Mouse (Mus musculus) frontal cortex, postnatal 25 days (tissue): Measurements from ENCODE around the gene Chad.

Experiments used
- DNase-seq, 2 experiments: peaks; one replicate each; pipeline ENCODE4 v3.0.0; 2022; ENCODE audit warnings: low spot score in 2 of 2

Gene Chad

GRCm38 (mm10) chr11:94564437-94565150, at the start of gene Chad:
Gene Chad, plus strand, starts transcription at chr11:94565047.
- no peak for DNase-seq

GRCm38 (mm10) chr11:94521219-94521843, 43.5 kb upstream of the Chad start, which contains the start of gene Mycbpap:
Gene Mycbpap, minus strand, starts transcription at chr11:94521742.
- DNase-seq = peak; percentile 45 to 48

GRCm38 (mm10) chr11:94526171-94526879, 38.5 kb upstream of the Chad start:
- DNase-seq = no peak

- DNase-seq = no peak
Measured at GRCm38 (mm10) chr11:94528879-94529278, 36.0 kb upstream of the Chad start.

- no peak for DNase-seq
Measured at GRCm38 (mm10) chr11:94533171-94533570, 31.7 kb upstream of the Chad start.

GRCm38 (mm10) chr11:94538733-94539292, 26.0 kb upstream of the Chad start:
- no peak for DNase-seq

- DNase-seq = no peak
Measured at GRCm38 (mm10) chr11:94539761-94540160, 25.1 kb upstream of the Chad start.

- DNase-seq = no peak
Measured at GRCm38 (mm10) chr11:94542400-94542799, 22.4 kb upstream of the Chad start.

GRCm38 (mm10) chr11:94543344-94543743, 21.5 kb upstream of the Chad start:
- DNase-seq = no peak

- peak; percentile 91 to 92 for DNase-seq
Measured at GRCm38 (mm10) chr11:94543932-94544331, 20.9 kb upstream of the Chad start.

GRCm38 (mm10) chr11:94544422-94544821, 20.4 kb upstream of the Chad start:
- no peak for DNase-seq

GRCm38 (mm10) chr11:94546381-94546780, 18.5 kb upstream of the Chad start:
- DNase-seq = no peak

- DNase-seq = no peak
Measured at GRCm38 (mm10) chr11:94547271-94547670, 17.6 kb upstream of the Chad start.

- DNase-seq = peak in 1 of 2 experiments; percentile 50
Measured at GRCm38 (mm10) chr11:94548041-94548784, 16.6 kb upstream of the Chad start.

- DNase-seq = peak; percentile 97 to 98
Measured at GRCm38 (mm10) chr11:94548888-94549690, 15.8 kb upstream of the Chad start, which contains the start of gene Rsad1. Gene Rsad1, minus strand, starts transcription at chr11:94549255.

- DNase-seq = no peak
Measured at GRCm38 (mm10) chr11:94549691-94550441, 15.0 kb upstream of the Chad start.

GRCm38 (mm10) chr11:94550442-94550744, 14.5 kb upstream of the Chad start:
- no peak for DNase-seq

GRCm38 (mm10) chr11:94558226-94558625, 6.6 kb upstream of the Chad start:
- no peak for DNase-seq

GRCm38 (mm10) chr11:94563383-94563782, 1.5 kb upstream of the Chad start:
- DNase-seq = no peak

GRCm38 (mm10) chr11:94563821-94564220, 1.0 kb upstream of the Chad start:
- DNase-seq = no peak
